Mouse (Mus musculus) liver, adult 2 months (tissue): Measurements from ENCODE around the gene Lurap1l.

ENCODE experiments used
- CTCF ChIP-seq: fragments of 200-500 bp; IDR thresholded peaks from 2 replicates; pipeline ENCODE4 v1.5.1; 2011; ENCODE audit warnings: low read depth, low read length, control low read depth
- POLR2A ChIP-seq: fragments of 200-500 bp; IDR thresholded peaks from 2 replicates; pipeline ENCODE4 v1.6.1; 2011; ENCODE audit warnings: low read length, control low read depth; ENCODE audit not compliant: insufficient read depth; ENCODE audit errors: extremely low read depth

GRCm38 (mm10) chr4:80891004-80891403, 19.4 kb upstream of the Lurap1l start:
- no peak for TF ChIP-seq CTCF
- no peak for TF ChIP-seq POLR2A
